ENCODE assay signal across 17 mouse cellular contexts in the genomic region with DNA sequence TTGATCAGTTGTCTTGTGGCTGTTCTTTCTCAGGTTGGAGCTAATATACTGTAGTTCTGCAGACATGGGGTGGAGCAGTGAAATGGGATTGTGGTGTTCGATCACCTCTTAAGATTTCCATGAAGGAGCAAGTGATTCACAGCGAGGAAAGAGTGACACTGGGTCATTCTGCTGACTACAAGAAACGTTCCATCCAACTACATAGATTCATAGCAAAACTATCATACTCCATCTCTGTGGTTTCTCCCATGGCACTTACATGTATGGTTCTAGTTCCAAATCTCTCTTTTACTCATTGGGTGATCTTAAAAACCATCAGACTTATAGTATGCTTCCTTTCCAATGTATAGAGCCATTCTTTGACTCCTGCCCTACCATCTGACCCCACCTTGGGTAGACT.
"Had no signal": no experiment of that assay in that cellular context is flagged by ENCODE, and none has a peak within 500 bp of the region (broad histone marks: within the 10 kb centered on the region; RNA-seq: fewer than 3 reads in every experiment).

No protein-coding gene starts in this region.

- H3K4me1 ChIP-seq: megakaryocyte, embryonic 14.5 days; midbrain, embryonic 13.5 days; midbrain, embryonic 15.5 days; neural tube, embryonic 12.5 days; stomach, embryonic 15.5 days had no signal

- H3K36me3 ChIP-seq: lung, embryonic 15.5 days; midbrain, embryonic 13.5 days; midbrain, embryonic 15.5 days; neural tube, embryonic 12.5 days; stomach, embryonic 15.5 days had no signal

- H3K9ac ChIP-seq: lung, embryonic 15.5 days; midbrain, embryonic 13.5 days; midbrain, embryonic 15.5 days; neural tube, embryonic 12.5 days; stomach, embryonic 15.5 days had no signal

- H3K27me3 ChIP-seq: lung, embryonic 15.5 days; midbrain, embryonic 13.5 days; midbrain, embryonic 15.5 days; neural tube, embryonic 12.5 days; stomach, embryonic 15.5 days had no signal

- ATAC-seq: lung, postnatal 0 days; midbrain, embryonic 13.5 days; midbrain, embryonic 15.5 days had no signal

- H3K27ac ChIP-seq: lung, embryonic 15.5 days; macrophage; midbrain, embryonic 13.5 days; midbrain, embryonic 15.5 days; neural tube, embryonic 12.5 days; stomach, embryonic 15.5 days; stomach, postnatal 0 days had no signal

- H3K4me2 ChIP-seq: lung, embryonic 15.5 days; midbrain, embryonic 11.5 days; midbrain, embryonic 13.5 days; midbrain, embryonic 15.5 days; neural tube, embryonic 12.5 days; stomach, embryonic 15.5 days had no signal

- H3K4me3 ChIP-seq: lung, embryonic 15.5 days; megakaryocyte, embryonic 14.5 days; midbrain, embryonic 13.5 days; midbrain, embryonic 15.5 days; neural tube, embryonic 12.5 days; stomach, embryonic 15.5 days had no signal

- DNase-seq: lung, adult 2 months; lung, postnatal 14 days; lung, postnatal 36 days; right cerebral cortex, postnatal 14 days; thymus, adult 2 months; thymus, postnatal 25 days; thymus, postnatal 4 days had no signal

- H3K9me3 ChIP-seq: lung, embryonic 15.5 days; midbrain, embryonic 13.5 days; midbrain, embryonic 15.5 days; neural tube, embryonic 12.5 days; stomach, embryonic 15.5 days had no signal
